Mouse (Mus musculus): ENCODE results near the gene Zfp46.

DNA sequence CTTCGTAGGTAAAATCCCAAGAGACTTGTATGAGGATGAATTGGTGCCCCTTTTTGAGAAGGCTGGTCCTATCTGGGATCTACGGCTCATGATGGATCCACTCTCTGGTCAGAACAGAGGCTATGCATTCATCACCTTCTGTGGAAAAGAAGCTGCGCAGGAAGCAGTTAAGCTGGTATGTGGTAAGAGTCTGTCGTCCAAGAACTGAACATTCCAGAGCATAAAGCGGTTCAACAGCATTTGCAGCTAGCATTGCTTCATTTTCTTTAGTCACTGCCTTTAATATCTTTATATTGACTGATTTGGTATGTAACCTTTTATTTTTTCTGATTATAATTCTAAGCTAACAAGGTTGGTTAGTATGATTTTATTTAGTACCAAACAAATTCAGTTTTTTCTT is 42.8 kb downstream of the Zfp46 start:
- TF ChIP-seq CTCF (IDR thresholded peaks at IDR 0.05; ENCODE audit: extremely low read depth, insufficient read depth, insufficient read length, insufficient replicate concordance) = no peak
- TF ChIP-seq POLR2A (IDR thresholded peaks at IDR 0.05; ENCODE audit: low read depth, low read length) = no peak

All from spleen, adult 2 months (tissue).